Mouse (Mus musculus) skeletal muscle tissue, postnatal 0 days (tissue): ENCODE data around the gene Srrm4. TPM values are rescaled to one million over a fixed set of nuclear protein-coding genes. Genes with fewer than 3 reads are reported as not detected.

Source experiments
- polyA plus RNA-seq: library from polyadenylated mRNA; unstranded; fragments of >200 nt; fragmentation: Nextera tagmentation; extraction: Ambion mirVana; gene quantifications from 2 replicates; pipeline ENCODE4 v1.2.1, GENCODE M21; 2015

The Srrm4 gene
- polyA plus RNA-seq: 0.19 and 0.56 TPM in 2 replicates

GRCm38 (mm10) chr5:116591346-116592048, at the start of gene Srrm4:
Gene Srrm4, minus strand, starts transcription at chr5:116591817.

GRCm38 (mm10) chr5:116422699-116423201, 168.9 kb downstream of the Srrm4 start, which contains the start of gene Hspb8:
Gene Hspb8, minus strand, starts transcription at chr5:116422864.

Other genes starting within 250 kb of the Srrm4 start
- 89.2 and 112 TPM in 2 replicates for gene Hspb8, start 169.0 kb downstream of the Srrm4 start, polyA plus RNA-seq